Mouse (Mus musculus): ENCODE results near the gene Thop1.

- TF ChIP-seq CTCF (conservative IDR thresholded peaks at IDR 0.05; ENCODE audit: low read length), result peak; percentile 85
- TF ChIP-seq NANOG (IDR thresholded peaks at IDR 0.05; ENCODE audit: borderline replicate concordance, low read length), result no peak
Measured at GRCm38 (mm10) chr10:81082168-81082960, 12.5 kb downstream of the Thop1 start.
